Mouse (Mus musculus): Measurements from ENCODE around the gene Gm20708.

DNA sequence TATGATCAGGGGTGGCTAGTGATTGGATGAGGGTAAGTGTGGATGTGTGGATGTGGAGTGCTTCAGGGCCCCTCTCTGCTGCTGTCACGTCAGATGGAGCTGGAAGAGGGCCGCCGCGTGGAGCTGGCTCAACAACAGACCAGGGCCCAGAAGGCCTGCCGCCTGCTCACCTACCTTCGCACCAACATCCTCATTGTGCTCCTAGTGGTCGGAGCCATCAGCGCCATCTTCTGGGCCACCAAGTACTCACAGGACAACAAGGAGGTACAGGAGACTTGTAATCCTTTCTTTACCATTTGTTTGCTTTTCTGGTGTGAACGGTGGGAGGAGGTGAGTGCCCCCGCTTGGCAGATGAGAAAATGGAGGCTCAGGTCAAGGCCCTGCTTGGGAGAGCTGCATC is 23.2 kb upstream of the Gm20708 start:
- TF ChIP-seq CTCF (IDR thresholded peaks at IDR 0.05; ENCODE audit: insufficient read depth, low read length): peak; percentile 85
- TF ChIP-seq POLR2A (IDR thresholded peaks at IDR 0.05; ENCODE audit: borderline replicate concordance, extremely low read depth, low read depth, low read length): no peak

Data from lung, adult 2 months (tissue).